12 mouse cellular contexts compared by ENCODE assay signal in the genomic region with DNA sequence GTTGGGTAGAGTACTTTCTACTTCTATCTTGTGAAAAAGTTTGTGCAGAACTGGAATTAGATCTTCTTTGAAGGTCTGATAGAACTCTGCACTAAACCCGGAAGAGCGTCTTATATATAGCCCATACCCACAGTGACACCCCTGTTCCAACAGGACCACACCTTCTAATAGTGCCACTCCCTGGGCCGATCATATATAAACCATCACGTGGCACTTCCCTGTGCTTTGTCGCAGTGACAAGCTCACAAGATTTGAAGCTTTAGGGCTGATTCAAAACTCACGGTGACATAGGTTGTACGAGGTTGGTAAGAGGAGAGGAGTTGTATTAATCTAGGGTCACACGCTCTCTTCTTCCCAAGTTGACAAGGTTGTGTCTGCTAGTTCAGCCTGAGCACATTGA. TPM values are rescaled to one million over a fixed set of nuclear protein-coding genes. Genes with fewer than 3 reads are reported as not detected.
DNase-seq lines count a peak whose midpoint lies in the region; ATAC-seq and TF ChIP-seq lines count a peak whose summit lies in the region.
"Not testable (repeated sequence)": the region's sequence is repeated elsewhere in the genome, so short reads cannot be mapped to it uniquely, and the experiment has no call there.
"Had no signal": no experiment of that assay in that cellular context is flagged by ENCODE, and none has a peak within 500 bp of the region (broad histone marks: within the 10 kb centered on the region; RNA-seq: fewer than 3 reads in every experiment).

No protein-coding gene starts in this region.

- not testable (repeated sequence) for H3K36me3 ChIP-seq in intestine, embryonic 15.5 days; intestine, postnatal 0 days (ENCODE audit: control insufficient read depth, insufficient read depth); small intestine, adult 2 months (ENCODE audit: control insufficient read depth, insufficient read depth, low read length); stomach, postnatal 0 days (ENCODE audit: control insufficient read depth, insufficient read depth, low read length)

- not testable (repeated sequence) for H3K9me3 ChIP-seq in intestine, embryonic 15.5 days; intestine, postnatal 0 days (ENCODE audit: control insufficient read depth); stomach, postnatal 0 days (ENCODE audit: control insufficient read depth, low read length)

- not testable (repeated sequence) for H3K4me3 ChIP-seq in intestine, embryonic 15.5 days (replicated peaks); intestine, postnatal 0 days (ENCODE audit: low read depth, low read length); small intestine, adult 2 months (ENCODE audit: low read depth, low read length); stomach, postnatal 0 days (ENCODE audit: low read depth, low read length)

- not testable (repeated sequence) for H3K27me3 ChIP-seq in intestine, embryonic 15.5 days (replicated peaks); intestine, postnatal 0 days (replicated peaks; ENCODE audit: control insufficient read depth, insufficient read depth, low read length); small intestine, adult 2 months (ENCODE audit: control insufficient read depth, insufficient read depth, low read length); stomach, postnatal 0 days (ENCODE audit: control insufficient read depth, insufficient read depth, low read length)

- peak; percentile 51; the same call in 1 of the 2 replicates for ATAC-seq in intestine, embryonic 15.5 days
- ATAC-seq in intestine, postnatal 0 days, result peak; percentile 70
- ATAC-seq in stomach, postnatal 0 days (ENCODE audit: low FRiP score, low TSS enrichment), result peak; percentile 83

- not testable (repeated sequence) for H3K4me2 ChIP-seq in intestine, embryonic 15.5 days (replicated peaks); intestine, postnatal 0 days (replicated peaks; ENCODE audit: low read depth); stomach, postnatal 0 days (replicated peaks; ENCODE audit: low read depth)

- H3K9ac ChIP-seq in intestine, embryonic 15.5 days; intestine, postnatal 0 days (ENCODE audit: low read depth, low read length); stomach, postnatal 0 days (ENCODE audit: low read length): not testable (repeated sequence)

- 91% methylated on average over 8 of the region's 8 CpGs for WGBS in intestine, embryonic 15.5 days
- 51% methylated on average over 8 of the region's 8 CpGs for WGBS in intestine, postnatal 0 days
- WGBS in small intestine, adult 2 months, result 36% methylated on average over 8 of the region's 8 CpGs
- 76% methylated on average over 8 of the region's 8 CpGs for WGBS in stomach, postnatal 0 days

- not testable (repeated sequence) for TF ChIP-seq POLR2A in small intestine, adult 2 months (IDR thresholded peaks at IDR 0.05; ENCODE audit: low read depth, low read length)

- TF ChIP-seq CTCF in intestine, postnatal 0 days (IDR thresholded peaks at IDR 0.05; ENCODE audit: low read depth); small intestine, adult 2 months (IDR thresholded peaks at IDR 0.05; ENCODE audit: extremely low read depth, insufficient read length, insufficient replicate concordance, low read depth, low read length); stomach, postnatal 0 days (IDR thresholded peaks at IDR 0.05; ENCODE audit: low read depth): not testable (repeated sequence)

- not testable (repeated sequence) for H3K4me1 ChIP-seq in intestine, embryonic 15.5 days (replicated peaks); intestine, postnatal 0 days (replicated peaks; ENCODE audit: control insufficient read depth, insufficient read depth, low read length); small intestine, adult 2 months (ENCODE audit: control insufficient read depth, insufficient read depth, insufficient read length, low read length); stomach, postnatal 0 days (replicated peaks; ENCODE audit: control insufficient read depth, insufficient read depth)

- DNase-seq in heart, adult 11 months, result peak; percentile 61
- DNase-seq in stomach, postnatal 0 days (ENCODE audit: low spot score), result not testable (repeated sequence)

- TF ChIP-seq EP300 in stomach, postnatal 0 days (optimal IDR thresholded peaks at IDR 0.05), result not testable (repeated sequence)

- H3K27ac ChIP-seq in intestine, embryonic 15.5 days; intestine, postnatal 0 days (ENCODE audit: low read depth, low read length); stomach, postnatal 0 days (replicated peaks): not testable (repeated sequence)
- 0 out of 2 replicates have a peak overlapping the region, but pooled peaks have one; percentile 41 for H3K27ac ChIP-seq in small intestine, adult 2 months (ENCODE audit: insufficient read depth, low read depth, low read length)

RNA-seq across cellular contexts. Expression of gene Smim13, which starts 12.0 kb away (rescaled TPM):
- 11.0 and 11.8 TPM in 2 replicates for polyA plus RNA-seq in intestine, embryonic 15.5 days (2015; fragmentation: Nextera tagmentation; extraction: Ambion mirVana)
- polyA plus RNA-seq in intestine, postnatal 0 days (2015; fragmentation: Nextera tagmentation; extraction: Ambion mirVana), result 4.8 and 5.3 TPM in 2 replicates
- 1.8 and 1.9 TPM in 2 replicates for polyA plus RNA-seq in small intestine, adult 2 months (2012; rRNA removed)
- polyA plus RNA-seq in stomach, postnatal 0 days (2015; fragmentation: Nextera tagmentation; extraction: Ambion mirVana), result 9.0 and 9.4 TPM in 2 replicates

RNA-seq across cellular contexts. Expression of gene Gm17364, which starts 12.2 kb away (rescaled TPM):
- not detected in 2 replicates for polyA plus RNA-seq in intestine, embryonic 15.5 days (2015; fragmentation: Nextera tagmentation; extraction: Ambion mirVana)
- polyA plus RNA-seq in intestine, postnatal 0 days (2015; fragmentation: Nextera tagmentation; extraction: Ambion mirVana), result not detected in 2 replicates
- polyA plus RNA-seq in small intestine, adult 2 months (2012; rRNA removed), result not detected in 2 replicates
- not detected in 2 replicates for polyA plus RNA-seq in stomach, postnatal 0 days (2015; fragmentation: Nextera tagmentation; extraction: Ambion mirVana)
- polyA plus RNA-seq: activated CD4-positive, CD25-positive, alpha-beta regulatory T cell, adult 4 months; adrenal gland, adult 2 months; brain, embryonic 14.5 days; C2C12; CD4-positive, CD25-positive, alpha-beta regulatory T cell, adult 4 months; G1E; Patski had no signal

RNA-seq across cellular contexts. Expression of gene Elovl2, which starts 41.4 kb away (rescaled TPM):
- polyA plus RNA-seq in intestine, embryonic 15.5 days (2015; fragmentation: Nextera tagmentation; extraction: Ambion mirVana), result 7.7 and 8.1 TPM in 2 replicates
- polyA plus RNA-seq in intestine, postnatal 0 days (2015; fragmentation: Nextera tagmentation; extraction: Ambion mirVana), result 5.6 and 6.5 TPM in 2 replicates
- 0.05 and 0.08 TPM in 2 replicates for polyA plus RNA-seq in small intestine, adult 2 months (2012; rRNA removed)
- polyA plus RNA-seq in stomach, postnatal 0 days (2015; fragmentation: Nextera tagmentation; extraction: Ambion mirVana), result 1.2 and 1.8 TPM in 2 replicates
- polyA plus RNA-seq: activated CD4-positive, CD25-positive, alpha-beta regulatory T cell, adult 4 months; C2C12; CD4-positive, CD25-positive, alpha-beta regulatory T cell, adult 4 months; G1E; Patski had no signal
